Mouse (Mus musculus) kidney, adult 8-10 months (tissue): ENCODE data around the gene Gm13090.
A peak's percentile ranks its signal among the peaks of the same experiment; 100 is the strongest.

Experiments used
- DNase-seq, 2 experiments: peaks; one replicate each; pipeline ENCODE4 v3.0.0; 2022

The Gm13090 gene

GRCm38 (mm10) chr4:151139053-151139840, 49.9 kb downstream of the Gm13090 start:
- DNase-seq, result peak; percentile 55 to 72

GRCm38 (mm10) chr4:151140368-151140982, 51.1 kb downstream of the Gm13090 start:
- DNase-seq, result no peak
